ENCODE assay signal across 8 mouse cellular contexts in the genomic region with DNA sequence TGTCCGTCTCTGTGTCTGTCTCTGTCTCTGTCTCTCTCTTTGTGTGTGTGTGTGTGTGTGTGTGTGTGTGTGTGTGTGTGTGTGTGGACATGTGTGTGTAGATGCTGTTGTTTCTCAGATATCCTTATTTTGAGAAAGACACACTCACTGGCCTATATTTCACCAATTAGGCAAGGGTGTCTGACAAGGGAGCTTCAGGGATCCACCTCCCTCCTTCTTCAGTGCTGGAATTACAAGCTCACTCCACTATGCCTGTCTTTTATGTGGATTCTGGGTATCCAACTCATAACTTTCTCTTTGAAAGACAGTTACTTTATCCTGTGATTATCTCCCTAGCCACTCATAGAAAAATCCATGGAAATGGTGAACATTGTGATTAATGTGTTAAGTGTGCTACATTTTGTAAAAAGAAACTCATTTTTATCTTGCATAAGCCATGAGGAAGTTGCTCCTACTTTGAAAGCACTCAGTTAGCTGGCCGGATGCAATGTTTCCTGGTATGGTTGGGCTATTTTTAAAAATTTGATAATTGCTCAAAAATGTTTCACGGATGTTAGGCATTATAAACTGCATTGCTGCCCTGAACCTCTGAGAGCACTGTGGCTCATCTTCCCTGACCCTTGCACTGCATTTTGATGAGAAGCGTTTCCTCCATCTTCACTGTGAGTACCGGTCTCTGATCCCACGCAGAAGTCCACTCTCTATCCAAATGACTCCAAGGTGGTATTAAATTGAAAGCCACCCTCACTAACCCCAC. TPM values are rescaled to one million over a fixed set of nuclear protein-coding genes. Genes with fewer than 3 reads are reported as not detected.
DNase-seq lines count a peak whose midpoint lies in the region; ATAC-seq and TF ChIP-seq lines count a peak whose summit lies in the region.
"Not testable (repeated sequence)": the region's sequence is repeated elsewhere in the genome, so short reads cannot be mapped to it uniquely, and the experiment has no call there.

A gene (plus strand): TSS at position 587 of the 757 bp plus-strand sequence.

- not testable (repeated sequence) for H3K4me2 ChIP-seq in heart, embryonic 13.5 days; intestine, embryonic 16.5 days (ENCODE audit: low read depth, low read length); stomach, embryonic 16.5 days (ENCODE audit: low read depth, low read length)
- peak within 1 kb of the TSS; percentile 20 for H3K4me2 ChIP-seq in liver, embryonic 16.5 days (ENCODE audit: low read depth, low read length)

- DNase-seq in MEL-GATA-1-ER (ENCODE audit: extremely low read depth, low read depth) = peak; percentile 74
- DNase-seq in kidney, postnatal 25 days = peak; percentile 37 to 56

- not testable (repeated sequence) for H3K4me3 ChIP-seq in cortical plate, adult 2 months (ENCODE audit: insufficient read depth, low read length); heart, embryonic 13.5 days; intestine, embryonic 16.5 days (ENCODE audit: low read length); liver, embryonic 16.5 days (ENCODE audit: low read depth, low read length); stomach, embryonic 16.5 days (replicated peaks; ENCODE audit: low read length)

- TF ChIP-seq CTCF in cortical plate, adult 2 months (IDR thresholded peaks at IDR 0.05; ENCODE audit: extremely low read depth, insufficient read depth, low read length) = not testable (repeated sequence)

- H3K27ac ChIP-seq in cortical plate, adult 2 months (ENCODE audit: insufficient read depth, low read length) = peak within 1 kb of the TSS; percentile 71
- H3K27ac ChIP-seq in heart, embryonic 13.5 days (replicated peaks) = peak within 1 kb of the TSS; percentile 15; the same call in 1 of the 2 replicates
- H3K27ac ChIP-seq in intestine, embryonic 16.5 days (ENCODE audit: low read length) = peak within 1 kb of the TSS; percentile 34; the same call in 1 of the 2 replicates
- H3K27ac ChIP-seq in liver, embryonic 16.5 days (ENCODE audit: low read length) = peak within 1 kb of the TSS; percentile 72
- H3K27ac ChIP-seq in stomach, embryonic 16.5 days (ENCODE audit: low read length) = 0 out of 2 replicates have a peak within 1 kb of the TSS, but pooled peaks have one; percentile 12

- H3K27me3 ChIP-seq in heart, embryonic 13.5 days (replicated peaks); intestine, embryonic 16.5 days (replicated peaks; ENCODE audit: control insufficient read depth, insufficient read depth, low read length); liver, embryonic 16.5 days (ENCODE audit: control insufficient read depth, insufficient read depth, low read depth, low read length); stomach, embryonic 16.5 days (ENCODE audit: control insufficient read depth, insufficient read depth, low read length): not testable (repeated sequence)

- 47% methylated on average over 6 of the region's 6 CpGs for whole genome bisulfite sequencing in heart, embryonic 13.5 days
- WGBS in intestine, embryonic 16.5 days = 60% methylated on average over 6 of the region's 6 CpGs
- WGBS in liver, embryonic 16.5 days (ENCODE audit: insufficient replicate concordance) = 25% methylated on average over 6 of the region's 6 CpGs
- WGBS in stomach, embryonic 16.5 days = 63% methylated on average over 6 of the region's 6 CpGs

- not testable (repeated sequence) for H3K4me1 ChIP-seq in cortical plate, adult 2 months (ENCODE audit: control insufficient read depth, insufficient read depth, low read length); heart, embryonic 13.5 days; intestine, embryonic 16.5 days (ENCODE audit: control insufficient read depth, insufficient read depth, low read length); liver, embryonic 16.5 days (ENCODE audit: control insufficient read depth, low read depth, low read length); stomach, embryonic 16.5 days (ENCODE audit: control insufficient read depth, insufficient read depth, low read length)

- TF ChIP-seq POLR2A in cortical plate, adult 2 months (IDR thresholded peaks at IDR 0.05; ENCODE audit: extremely low read depth, insufficient read depth, low read length) = not testable (repeated sequence)

- ATAC-seq in heart, embryonic 13.5 days (ENCODE audit: extremely low read depth, insufficient number of reproducible peaks, low FRiP score, low TSS enrichment); stomach, embryonic 16.5 days (ENCODE audit: insufficient read depth, low FRiP score): not testable (repeated sequence)
- ATAC-seq in intestine, embryonic 16.5 days = peak; percentile 56; the same call in 1 of the 2 replicates
- ATAC-seq in liver, embryonic 16.5 days (ENCODE audit: low read depth) = peak; percentile 27
- ATAC-seq in megakaryocyte, adult 5-6 weeks (ENCODE audit: poor library complexity, severe bottlenecking) = peak; percentile 79

- H3K36me3 ChIP-seq in heart, embryonic 13.5 days; intestine, embryonic 16.5 days (ENCODE audit: control insufficient read depth, insufficient read depth, low read length); liver, embryonic 16.5 days (ENCODE audit: control insufficient read depth, insufficient read depth); stomach, embryonic 16.5 days (ENCODE audit: control insufficient read depth, insufficient read depth, low read length): not testable (repeated sequence)

- H3K9me3 ChIP-seq in heart, embryonic 13.5 days; intestine, embryonic 16.5 days (ENCODE audit: control insufficient read depth, low read length); liver, embryonic 16.5 days (replicated peaks; ENCODE audit: control insufficient read depth, low read length); stomach, embryonic 16.5 days (replicated peaks; ENCODE audit: control insufficient read depth, low read length): not testable (repeated sequence)

- not testable (repeated sequence) for H3K9ac ChIP-seq in heart, embryonic 13.5 days; intestine, embryonic 16.5 days (ENCODE audit: low read depth, low read length); liver, embryonic 16.5 days (ENCODE audit: low read depth, low read length); stomach, embryonic 16.5 days (ENCODE audit: low read length)

RNA-seq across cellular contexts. Expression of the gene that starts here (rescaled TPM):
- polyA plus RNA-seq in cortical plate, adult 2 months (2012; rRNA removed) = 1.6 and 2.3 TPM in 2 replicates
- 1.3 and 1.4 TPM in 2 replicates for polyA plus RNA-seq in heart, embryonic 13.5 days (2015; fragmentation: Nextera tagmentation; extraction: Ambion mirVana)
- polyA plus RNA-seq in intestine, embryonic 16.5 days (2015; fragmentation: Nextera tagmentation; extraction: Ambion mirVana) = 3.2 and 3.6 TPM in 2 replicates
- polyA plus RNA-seq in liver, embryonic 16.5 days (2015; fragmentation: Nextera tagmentation; extraction: Ambion mirVana) = 7.0 and 7.9 TPM in 2 replicates
- 92.4 and 108 TPM in 2 replicates for total RNA-seq in megakaryocyte, adult 5-6 weeks (2015)
- 39.4 and 46.3 TPM in 2 replicates for total RNA-seq in megakaryocyte, adult 5-6 weeks (2017)
- 1.8 and 2.7 TPM in 2 replicates for polyA plus RNA-seq in stomach, embryonic 16.5 days (2015; fragmentation: Nextera tagmentation; extraction: Ambion mirVana)

Comparison
In these comparisons a context has a peak if more than half of its experiments do, and no peak if none do; other contexts are left out.
1. H3K27ac ChIP-seq: peak in every context shown above with its lines; median percentile 72 in liver, embryonic 16.5 days; 71 in cortical plate, adult 2 months; 34 in intestine, embryonic 16.5 days; 15 in heart, embryonic 13.5 days; 12 in stomach, embryonic 16.5 days.